Mouse (Mus musculus): ENCODE data around the gene Cntnap3. TPM values are rescaled to one million over a fixed set of nuclear protein-coding genes. Genes with fewer than 3 reads are reported as not detected.
"Not testable (repeated sequence)": the region's sequence is repeated elsewhere in the genome, so short reads cannot be mapped to it uniquely, and the experiment has no call there.

The Cntnap3 gene
- polyA plus RNA-seq (2016; fragmentation: Nextera tagmentation; extraction: Ambion mirVana) = 0.08 and 0.10 TPM in 2 replicates

GRCm38 (mm10) chr13:64903585-64904208 lies at the start of gene Cntnap3:
Gene Cntnap3, minus strand, starts transcription at chr13:64903955.
- 5% methylated on average over 16 of the region's 16 CpGs for WGBS
- H3K4me3 ChIP-seq = 0 out of 2 replicates have a peak within 1 kb of the TSS, but pooled peaks have one; percentile 2
- H3K9me3 ChIP-seq = no peaks in the 10 kb centered on the region
- no peak within 1 kb of the TSS for H3K27ac ChIP-seq (replicated peaks)
- 0 out of 2 replicates have a peak, but pooled peaks cover 2% of the 10 kb centered on the region for H3K4me1 ChIP-seq
- ATAC-seq (ENCODE audit: low FRiP score, low read depth) = peak; percentile 84
- peak within 1 kb of the TSS; percentile 45 for H3K4me2 ChIP-seq (replicated peaks)
- H3K36me3 ChIP-seq = no peaks in the 10 kb centered on the region
- no peak within 1 kb of the TSS for H3K9ac ChIP-seq (replicated peaks)
- H3K27me3 ChIP-seq = peaks cover 10% of the 10 kb centered on the region

GRCm38 (mm10) chr13:64917191-64917590 lies 13.4 kb upstream of the Cntnap3 start, which contains the start of gene Spata31:
Gene Spata31, plus strand, starts transcription at chr13:64917406.
- Histone ChIP-seq H3K4me1 (no peaks in the 10 kb centered on the region), H3K9ac (replicated peaks) (no peak within 1 kb of the TSS), H3K27ac (replicated peaks) (no peak within 1 kb of the TSS), H3K9me3 (no peaks in the 10 kb centered on the region), H3K4me3 (no peak within 1 kb of the TSS), H3K27me3 (no peaks in the 10 kb centered on the region), H3K36me3 (no peaks in the 10 kb centered on the region), H3K4me2 (replicated peaks) (no peak within 1 kb of the TSS)
- ATAC-seq (ENCODE audit: low FRiP score, low read depth) = no peak
- 71% methylated on average over 1 of the region's 1 CpGs for WGBS

GRCm38 (mm10) chr13:64903132-64903531 lies 623 bp downstream of the Cntnap3 start:
- Histone ChIP-seq H3K4me3 (no peak overlapping the region), H3K9ac (replicated peaks) (no peak overlapping the region), H3K9me3 (no peaks in the 10 kb centered on the region), H3K27me3 (peaks cover 4% of the 10 kb centered on the region), H3K27ac (replicated peaks) (no peak overlapping the region), H3K4me2 (replicated peaks) (no peak overlapping the region), H3K4me1 (0 out of 2 replicates have a peak, but pooled peaks cover 2% of the 10 kb centered on the region), H3K36me3 (no peaks in the 10 kb centered on the region)
- 50% methylated on average over 1 of the region's 1 CpGs for WGBS
- no peak for ATAC-seq (ENCODE audit: low FRiP score, low read depth)

- Histone ChIP-seq H3K27ac (replicated peaks) (no peak overlapping the region), H3K9ac (replicated peaks) (no peak overlapping the region), H3K36me3 (no peaks in the 10 kb centered on the region), H3K4me3 (no peak overlapping the region), H3K9me3 (no peaks in the 10 kb centered on the region), H3K27me3 (no peaks in the 10 kb centered on the region), H3K4me2 (replicated peaks) (no peak overlapping the region), H3K4me1 (no peaks in the 10 kb centered on the region)
- WGBS = 90% methylated on average over 3 of the region's 3 CpGs
- no peak for ATAC-seq (ENCODE audit: low FRiP score, low read depth)
These were observed 38.4 kb downstream of the Cntnap3 start for GRCm38 (mm10) chr13:64865397-64865796.

- ATAC-seq (ENCODE audit: low FRiP score, low read depth); H3K36me3 ChIP-seq; H3K9me3 ChIP-seq; H3K27me3 ChIP-seq; H3K9ac ChIP-seq (replicated peaks); H3K27ac ChIP-seq (replicated peaks); H3K4me2 ChIP-seq (replicated peaks); H3K4me1 ChIP-seq; H3K4me3 ChIP-seq: not testable (repeated sequence)
- 53% methylated on average over 5 of the region's 5 CpGs for WGBS
These were observed 78.9 kb downstream of the Cntnap3 start for GRCm38 (mm10) chr13:64824856-64825255.

- WGBS = 82% methylated on average over 3 of the region's 3 CpGs
- Histone ChIP-seq H3K4me1 (no peaks in the 10 kb centered on the region), H3K27me3 (no peaks in the 10 kb centered on the region), H3K9me3 (no peaks in the 10 kb centered on the region), H3K4me2 (replicated peaks) (no peak overlapping the region), H3K27ac (replicated peaks) (no peak overlapping the region), H3K9ac (replicated peaks) (no peak overlapping the region), H3K4me3 (no peak overlapping the region), H3K36me3 (no peaks in the 10 kb centered on the region)
- ATAC-seq (ENCODE audit: low FRiP score, low read depth) = no peak
These were observed 158.4 kb downstream of the Cntnap3 start for GRCm38 (mm10) chr13:64745383-64745782.

- 77% methylated on average over 3 of the region's 3 CpGs for WGBS
These were observed 171.5 kb downstream of the Cntnap3 start for GRCm38 (mm10) chr13:64732244-64732643.

GRCm38 (mm10) chr13:64716791-64717190 lies 187.0 kb downstream of the Cntnap3 start:
- Histone ChIP-seq H3K4me3 (no peak overlapping the region), H3K4me2 (replicated peaks) (no peak overlapping the region), H3K36me3 (no peaks in the 10 kb centered on the region), H3K4me1 (no peaks in the 10 kb centered on the region), H3K9me3 (no peaks in the 10 kb centered on the region), H3K9ac (replicated peaks) (no peak overlapping the region), H3K27ac (replicated peaks) (no peak overlapping the region), H3K27me3 (no peaks in the 10 kb centered on the region)
- ATAC-seq (ENCODE audit: low FRiP score, low read depth) = no peak
- 88% methylated on average over 2 of the region's 2 CpGs for WGBS

More at GRCm38 (mm10) chr13:64732244-64732643, 171.5 kb downstream of the Cntnap3 start:
- no peak overlapping the region for H3K27ac ChIP-seq (replicated peaks)
- H3K36me3 ChIP-seq = no peaks in the 10 kb centered on the region
- H3K27me3 ChIP-seq = no peaks in the 10 kb centered on the region
- no peak overlapping the region for H3K9ac ChIP-seq (replicated peaks)
- no peaks in the 10 kb centered on the region for H3K9me3 ChIP-seq
- H3K4me3 ChIP-seq = no peak overlapping the region
- H3K4me1 ChIP-seq = no peaks in the 10 kb centered on the region
- H3K4me2 ChIP-seq (replicated peaks) = no peak overlapping the region
- no peak for ATAC-seq (ENCODE audit: low FRiP score, low read depth)

GRCm38 (mm10) chr13:64692463-64692862 lies 211.3 kb downstream of the Cntnap3 start:
- 80% methylated on average over 1 of the region's 1 CpGs for WGBS
- ATAC-seq (ENCODE audit: low FRiP score, low read depth) = no peak
- Histone ChIP-seq H3K36me3 (no peaks in the 10 kb centered on the region), H3K9me3 (no peaks in the 10 kb centered on the region), H3K4me1 (no peaks in the 10 kb centered on the region), H3K27me3 (no peaks in the 10 kb centered on the region), H3K4me3 (no peak overlapping the region), H3K4me2 (replicated peaks) (no peak overlapping the region), H3K9ac (replicated peaks) (no peak overlapping the region), H3K27ac (replicated peaks) (no peak overlapping the region)

Other genes starting within 250 kb of the Cntnap3 start
- gene Spata31, start 13.5 kb upstream of the Cntnap3 start, polyA plus RNA-seq (2016; fragmentation: Nextera tagmentation; extraction: Ambion mirVana) = not detected in 2 replicates
- gene Spata31d1c, start 129.1 kb upstream of the Cntnap3 start, polyA plus RNA-seq (2016; fragmentation: Nextera tagmentation; extraction: Ambion mirVana) = not detected in 2 replicates
- gene Prss47, start 148.8 kb upstream of the Cntnap3 start, polyA plus RNA-seq (2016; fragmentation: Nextera tagmentation; extraction: Ambion mirVana) = not detected in 2 replicates
- gene Mfsd14b, start 209.0 kb upstream of the Cntnap3 start, polyA plus RNA-seq (2016; fragmentation: Nextera tagmentation; extraction: Ambion mirVana) = 40.5 and 41.0 TPM in 2 replicates
- gene Olfr465-ps1, start 234.1 kb upstream of the Cntnap3 start, polyA plus RNA-seq (2016; fragmentation: Nextera tagmentation; extraction: Ambion mirVana) = not detected in 2 replicates
- not detected in 2 replicates for gene Olfr466, start 246.3 kb upstream of the Cntnap3 start, polyA plus RNA-seq (2016; fragmentation: Nextera tagmentation; extraction: Ambion mirVana)